ENCODE assay signal across 23 mouse cellular contexts in genomic region chr7:96619930-96620472, GRCm38 (mm10).
"Had no signal": no experiment of that assay in that cellular context is flagged by ENCODE, and none has a peak within 500 bp of the region (broad histone marks: within the 10 kb centered on the region; RNA-seq: fewer than 3 reads in every experiment).

No protein-coding gene starts in this region.

- H3K36me3 ChIP-seq: heart, embryonic 10.5 days; heart, embryonic 12.5 days; hindbrain, embryonic 13.5 days; hindbrain, embryonic 15.5 days; kidney, embryonic 15.5 days; liver, embryonic 13.5 days had no signal

- H3K4me1 ChIP-seq: heart, embryonic 12.5 days; hindbrain, embryonic 13.5 days; hindbrain, embryonic 15.5 days; kidney, embryonic 15.5 days; liver, embryonic 13.5 days had no signal

- DNase-seq: gastrocnemius, adult 2 months; gastrocnemius, postnatal 10 days; gastrocnemius, postnatal 25 days; heart, adult 18-20 months; heart, postnatal 10 days; kidney, adult 11 months; kidney, adult 2 months; kidney, adult 9 months; kidney, postnatal 14 days; kidney, postnatal 36 days; left cerebral cortex, postnatal 4 days; liver; liver, embryonic 13.5 days had no signal

- ATAC-seq: hindbrain, postnatal 0 days; intestine, embryonic 16.5 days had no signal

- H3K27me3 ChIP-seq: hindbrain, embryonic 13.5 days; hindbrain, embryonic 15.5 days; kidney, embryonic 15.5 days; liver, embryonic 13.5 days had no signal

- H3K4me2 ChIP-seq: heart, embryonic 12.5 days; hindbrain, embryonic 13.5 days; hindbrain, embryonic 15.5 days; kidney, embryonic 15.5 days; liver, embryonic 11.5 days; liver, embryonic 13.5 days had no signal

- H3K9ac ChIP-seq: heart, embryonic 12.5 days; hindbrain, embryonic 13.5 days; hindbrain, embryonic 15.5 days; kidney, embryonic 15.5 days; liver, embryonic 13.5 days had no signal

- H3K27ac ChIP-seq: gastrocnemius, adult 2 months; heart, embryonic 10.5 days; hindbrain, embryonic 13.5 days; hindbrain, embryonic 15.5 days; hindbrain, postnatal 0 days; kidney, embryonic 15.5 days; kidney, postnatal 0 days; left cerebral cortex, adult 2 months; liver, embryonic 13.5 days had no signal

- H3K9me3 ChIP-seq: heart, embryonic 10.5 days; heart, embryonic 12.5 days; hindbrain, embryonic 13.5 days; hindbrain, embryonic 15.5 days; kidney, embryonic 15.5 days; liver, embryonic 13.5 days had no signal

- H3K4me3 ChIP-seq: gastrocnemius, adult 2 months; heart, embryonic 10.5 days; heart, embryonic 12.5 days; hindbrain, embryonic 13.5 days; hindbrain, embryonic 15.5 days; kidney, embryonic 15.5 days; left cerebral cortex, adult 2 months; liver, embryonic 13.5 days had no signal
